Mouse (Mus musculus): ENCODE results near the gene Alkal2.

Gene Alkal2

GRCm38 (mm10) chr12:30928182-30928581 lies 44.1 kb downstream of the Alkal2 start:
- no peak for DNase-seq

- DNase-seq = no peak
Observed at GRCm38 (mm10) chr12:30933299-30933698, 49.2 kb downstream of the Alkal2 start.

- no peak for DNase-seq
Observed at GRCm38 (mm10) chr12:30936899-30937298, 52.8 kb downstream of the Alkal2 start.

Measured in cerebellum, postnatal 25 days (tissue).